Mouse (Mus musculus) erythroblast, embryonic 14.5 days (primary cell): Measurements from ENCODE around the gene Dennd2a.

ENCODE experiments used
- GATA1 ChIP-seq: IDR thresholded peaks from 2 replicates; pipeline ENCODE4 v1.6.1; 2012; ENCODE audit warnings: low read length, inconsistent platforms, mixed read lengths
- TAL1 ChIP-seq: IDR thresholded peaks from 3 replicates; pipeline ENCODE4 v1.6.1; 2012; ENCODE audit warnings: low read length, inconsistent platforms, mixed read lengths

DNA sequence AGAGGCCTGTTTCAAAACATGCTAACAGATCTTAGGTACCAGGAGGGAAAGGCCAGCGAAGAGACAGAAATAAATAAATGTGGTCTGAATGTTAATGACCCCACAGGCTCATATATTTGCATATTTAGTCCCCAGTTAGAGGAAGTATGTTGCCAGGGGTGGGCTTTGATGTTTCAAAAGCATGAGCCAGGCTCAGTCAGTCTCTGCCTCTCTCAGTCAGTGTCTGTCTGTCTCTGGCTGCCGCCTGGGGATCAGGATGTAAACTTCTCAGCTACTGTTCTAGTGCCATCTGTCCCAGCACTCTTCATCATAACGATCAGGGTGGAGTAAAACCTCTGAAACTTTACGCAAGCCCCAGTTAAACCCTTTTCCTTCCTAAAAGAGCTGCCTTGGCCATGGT lies 29.9 kb downstream of the Dennd2a start:
- no peak for TF ChIP-seq GATA1
- no peak for TF ChIP-seq TAL1
